Mouse (Mus musculus) heart, adult 9 months (tissue): ENCODE measurements around the gene Irak4.
A peak's percentile ranks its signal among the peaks of the same experiment; 100 is the strongest.

Experiments
- DNase-seq, 2 experiments: peaks; one replicate each; pipeline ENCODE4 v3.0.0; 2022; ENCODE audit warnings: low spot score in 2 of 2

Gene Irak4

GRCm38 (mm10) chr15:94620909-94621308, 77.5 kb downstream of the Irak4 start:
- DNase-seq, result no peak

GRCm38 (mm10) chr15:94628463-94628829, 85.0 kb downstream of the Irak4 start:
- no peak for DNase-seq

- DNase-seq, result peak; percentile 9 to 12
Measured at GRCm38 (mm10) chr15:94628830-94629601, 85.6 kb downstream of the Irak4 start, which contains the start of gene Tmem117. TSS of gene Tmem117 (plus strand) at chr15:94629232.

- no peak for DNase-seq
Measured at GRCm38 (mm10) chr15:94630553-94630952, 87.1 kb downstream of the Irak4 start.
